Comparison of ENCODE assay signal across 8 mouse cellular contexts in the genomic region with DNA sequence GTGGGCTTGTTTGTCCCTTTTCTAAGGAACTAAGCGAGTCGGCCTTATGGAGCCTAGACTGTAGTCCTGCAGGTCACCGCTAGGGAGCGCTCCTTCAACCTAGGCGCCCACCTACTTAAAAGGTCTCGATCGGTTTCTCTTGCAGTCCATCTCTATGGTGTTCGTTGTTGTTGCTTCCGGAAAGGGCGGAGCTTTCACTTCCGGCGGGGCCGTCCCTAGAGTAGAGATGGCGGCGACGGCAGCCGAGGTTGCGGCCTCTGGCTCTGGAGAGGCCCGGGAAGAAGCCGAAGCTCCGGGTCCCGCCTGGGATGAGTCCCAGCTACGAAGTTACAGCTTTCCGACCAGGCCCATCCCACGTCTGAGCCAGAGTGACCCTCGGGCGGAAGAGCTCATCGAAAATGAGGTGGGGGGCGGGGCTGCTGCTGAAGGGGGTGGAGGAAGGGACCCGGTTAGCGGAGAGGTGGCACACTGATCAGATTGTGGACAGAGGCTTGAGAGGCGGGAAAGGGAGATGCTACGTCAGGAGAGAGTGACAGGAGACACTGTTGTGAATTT. TPM values are rescaled to one million over a fixed set of nuclear protein-coding genes. Genes with fewer than 3 reads are reported as not detected.
DNase-seq lines count a peak whose midpoint lies in the region; ATAC-seq and TF ChIP-seq lines count a peak whose summit lies in the region.

TSS of gene Hif1an (plus strand) at position 199 of the 555 bp plus-strand sequence.

- peak; percentile 91 to 93 for DNase-seq in gastrocnemius, adult 8-10 months (ENCODE audit: low spot score in 2 of 2)
- peak; percentile 98 for DNase-seq in hindlimb bud, embryonic 11.5 days (ENCODE audit: extremely low spot score, low read depth, low spot score)
- DNase-seq in left cerebral cortex, adult 8-10 months (ENCODE audit: low spot score in 2 of 2), result peak; percentile 92 to 93
- DNase-seq in right cerebral cortex, postnatal 10 days (ENCODE audit: low spot score in 2 of 2), result peak; percentile 94 to 96
- DNase-seq in urinary bladder, postnatal 25 days (ENCODE audit: low spot score), result peak; percentile 92

- H3K36me3 ChIP-seq in megakaryocyte, embryonic 14.5 days (replicated peaks; ENCODE audit: low read length), result peaks cover 37% of the 10 kb centered on the region

- peaks cover 2% of the 10 kb centered on the region for H3K27me3 ChIP-seq in megakaryocyte, embryonic 14.5 days (replicated peaks)

- H3K4me1 ChIP-seq in cortical plate, adult 2 months (ENCODE audit: control insufficient read depth, insufficient read depth, low read length), result peaks cover 3% of the 10 kb centered on the region; the same call in 1 of the 2 replicates
- peaks cover 12% of the 10 kb centered on the region for H3K4me1 ChIP-seq in megakaryocyte, embryonic 14.5 days

- TF ChIP-seq POLR2A in cortical plate, adult 2 months (IDR thresholded peaks at IDR 0.05; ENCODE audit: extremely low read depth, insufficient read depth, low read length), result peak; percentile 37; the same call in 1 of the 2 replicates

- peak within 1 kb of the TSS; percentile 90 for H3K4me3 ChIP-seq in cortical plate, adult 2 months (ENCODE audit: insufficient read depth, low read length)
- peak within 1 kb of the TSS; percentile 96 for H3K4me3 ChIP-seq in megakaryocyte, embryonic 14.5 days (replicated peaks)

- peak; percentile 80 for TF ChIP-seq CTCF in cortical plate, adult 2 months (IDR thresholded peaks at IDR 0.05; ENCODE audit: extremely low read depth, insufficient read depth, low read length)

- ATAC-seq in activated CD4-positive, CD25-positive, alpha-beta regulatory T cell, adult 4 months, result peak; percentile 98

- no peaks in the 10 kb centered on the region for H3K9me3 ChIP-seq in megakaryocyte, embryonic 14.5 days

- H3K27ac ChIP-seq in cortical plate, adult 2 months (ENCODE audit: insufficient read depth, low read length), result no peak within 1 kb of the TSS

RNA-seq across cellular contexts. Expression of gene Hif1an, which starts in this region (rescaled TPM):
- polyA plus RNA-seq in activated CD4-positive, CD25-positive, alpha-beta regulatory T cell, adult 4 months (2017; shearing (Covaris generic)), result 10 to 100 TPM; 18.8 to 23.4 TPM
- polyA plus RNA-seq in cortical plate, adult 2 months (2012; rRNA removed), result 23.9 and 24.9 TPM in 2 replicates
- total RNA-seq in gastrocnemius, adult 8-10 months (2022), result 100 to 1,000 TPM; 122 to 163 (median 137) TPM
- 10 to 100 TPM; 25.7 to 30.6 (median 28.8) TPM for total RNA-seq in left cerebral cortex, adult 8-10 months (2022)
- 2.9 and 8.0 TPM in 2 replicates for polyA plus RNA-seq in megakaryocyte, embryonic 14.5 days (2012; ENCODE audit: insufficient read depth, low replicate concordance)
